Mouse (Mus musculus) B cell, adult 62 days (primary cell): Measurements from ENCODE around the gene Fars2. TPM values are rescaled to one million over a fixed set of nuclear protein-coding genes. Genes with fewer than 3 reads are reported as not detected.

Experiments used
- total RNA-seq: library from RNA; stranded (reverse); gene quantifications from 4 replicates; pipeline ENCODE4 v1.2.4, GENCODE M21; 2023

Gene Fars2
- total RNA-seq = 39.3 to 47.7 TPM (median 45.2 TPM) in 4 replicates

GRCm38 (mm10) chr13:36117143-36118014 is at the start of gene Fars2, which contains the start of gene Lyrm4:
Gene Fars2 (plus strand): TSS chr13:36117412.
Gene Lyrm4 (minus strand): TSS chr13:36117526.

GRCm38 (mm10) chr13:36734731-36735571 is 617.7 kb downstream of the Fars2 start, which contains the start of gene Nrn1:
Gene Nrn1 (minus strand): TSS chr13:36735131.

Other genes with a start within 250 kb of the Fars2 start
- 5.6 to 10.4 TPM (median 8.2 TPM) in 4 replicates for gene Rpp40, start 211.1 kb upstream of the Fars2 start, total RNA-seq
- gene Ppp1r3g, start 158.6 kb upstream of the Fars2 start, total RNA-seq = not detected in 4 replicates
- 5.3 to 9.2 TPM (median 5.8 TPM) in 4 replicates for gene Lyrm4, start 114 bp downstream of the Fars2 start, total RNA-seq